Mouse (Mus musculus) hindbrain, embryonic 11.5 days (tissue): ENCODE measurements at regions not wholly inside any gene's neighbourhood (a gene's known extent, or its start where the extent isn't known, plus 50 kb on each side); places are given as distances from the start of the nearest gene placed in this dataset.

Experiments used
- ATAC-seq: fragments of 200-750 bp; cut with Nextera tagmentation; 2 replicates; pipeline ENCODE4 v1.8.0; 2017; ENCODE audit warnings: mild to moderate bottlenecking, moderate TSS enrichment, moderate library complexity; ENCODE audit not compliant: low FRiP score
- DNase-seq: peaks from one replicate; pipeline ENCODE4 v3.0.0-alpha.2; 2015; ENCODE audit warnings: low spot score
- H3K27ac ChIP-seq: fragments of 300-500 bp; sonication (generic); 2 replicates; pipeline ENCODE4 v1.5.1; 2014; ENCODE audit warnings: mild to moderate bottlenecking, low read depth, low read length
- H3K27me3 ChIP-seq: fragments of 300-500 bp; sonication (generic); 2 replicates; pipeline ENCODE4 v1.6.1; 2014; ENCODE audit warnings: mild to moderate bottlenecking, low read length, moderate library complexity, mixed read lengths; ENCODE audit not compliant: control insufficient read depth, insufficient read depth
- H3K36me3 ChIP-seq: fragments of 300-500 bp; sonication (generic); 2 replicates; pipeline ENCODE4 v1.6.1; 2014; ENCODE audit warnings: mild to moderate bottlenecking, low read length, moderate library complexity, mixed read lengths; ENCODE audit not compliant: control insufficient read depth, insufficient read depth
- H3K4me1 ChIP-seq: fragments of 300-500 bp; sonication (generic); replicated peaks from 2 replicates; pipeline ENCODE4 v1.6.1; 2014; ENCODE audit warnings: low read length, mixed read lengths; ENCODE audit not compliant: control insufficient read depth, insufficient read depth
- H3K4me2 ChIP-seq: fragments of 300-500 bp; sonication (generic); replicated peaks from 2 replicates; pipeline ENCODE4 v1.6.1; 2014; ENCODE audit warnings: mild to moderate bottlenecking, low read depth, low read length
- H3K4me3 ChIP-seq: fragments of 300-500 bp; sonication (generic); 2 replicates; pipeline ENCODE4 v1.5.1; 2014; ENCODE audit warnings: low read depth, low read length
- H3K9ac ChIP-seq: fragments of 300-500 bp; sonication (generic); 2 replicates; pipeline ENCODE4 v1.6.1; 2014; ENCODE audit warnings: low read depth, low read length
- H3K9me3 ChIP-seq: fragments of 300-500 bp; sonication (generic); 2 replicates; pipeline ENCODE4 v1.6.1; 2016; ENCODE audit warnings: low read length; ENCODE audit not compliant: control insufficient read depth
- WGBS: fragments of 180-500 bp; shearing (Covaris S2); extraction: QIAGEN DNeasy Blood & Tissue Kit; methylation state at CpG from one replicate; pipeline ENCODE4 v1.1.7; 2014; 5-methylcytosine and 5-hydroxymethylcytosine counted together

DNA sequence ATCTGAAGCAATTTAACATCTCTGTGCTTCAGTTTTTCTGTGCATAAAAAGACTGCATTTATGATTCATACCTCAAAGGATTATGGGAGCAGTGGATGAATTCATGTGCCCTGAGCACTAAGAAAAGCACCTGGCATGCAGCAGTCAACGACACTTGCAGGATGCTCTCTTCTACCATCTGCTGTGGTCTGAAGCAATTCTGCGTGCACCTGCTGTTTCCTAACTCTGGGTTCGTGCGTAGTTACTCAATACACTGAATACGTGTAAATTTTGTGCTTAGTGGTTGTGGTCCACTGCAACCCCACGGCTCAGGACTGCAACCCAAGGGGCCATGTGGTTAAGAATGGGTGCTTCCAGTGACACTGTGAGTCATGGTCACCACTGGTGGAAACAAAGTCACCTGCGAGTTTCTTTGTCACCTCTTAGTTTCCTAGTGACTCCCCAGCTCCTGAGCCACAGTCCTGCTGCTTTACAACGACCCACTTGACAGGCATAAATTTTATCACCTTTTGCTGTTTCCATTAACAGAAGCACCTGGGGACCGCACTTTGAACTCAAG lies 98.7 kb upstream of the Arhgap21 start:
- ATAC-seq (no peak), DNase-seq (no peak)
- no peaks in the 10 kb centered on the region for H3K27me3 ChIP-seq
- H3K36me3 ChIP-seq = no peaks in the 10 kb centered on the region
- H3K4me3 ChIP-seq = no peak overlapping the region
- 88% methylated on average over 9 of the region's 9 CpGs for WGBS
- H3K27ac ChIP-seq = no peak overlapping the region
- H3K9ac ChIP-seq = no peak overlapping the region
- H3K4me1 ChIP-seq = no peaks in the 10 kb centered on the region
- H3K4me2 ChIP-seq = no peak overlapping the region
- no peaks in the 10 kb centered on the region for H3K9me3 ChIP-seq

GRCm38 (mm10) chr2:21060347-21060650 lies 91.6 kb upstream of the Arhgap21 start:
- Histone ChIP-seq H3K4me1 (no peaks in the 10 kb centered on the region), H3K9me3 (no peaks in the 10 kb centered on the region), H3K27me3 (no peaks in the 10 kb centered on the region), H3K27ac (peak overlapping the region; percentile 83), H3K4me2 (no peak overlapping the region), H3K4me3 (no peak overlapping the region), H3K9ac (no peak overlapping the region), H3K36me3 (no peaks in the 10 kb centered on the region)
- no peak for DNase-seq
- peak; percentile 85 for ATAC-seq
- 49% methylated on average over 2 of the region's 2 CpGs for WGBS

GRCm38 (mm10) chr2:21059618-21060346 lies 91.1 kb upstream of the Arhgap21 start:
- Histone ChIP-seq H3K4me2 (no peak overlapping the region), H3K4me1 (no peaks in the 10 kb centered on the region), H3K27ac (peak overlapping the region; percentile 83), H3K4me3 (no peak overlapping the region), H3K27me3 (no peaks in the 10 kb centered on the region), H3K9ac (no peak overlapping the region), H3K9me3 (no peaks in the 10 kb centered on the region), H3K36me3 (no peaks in the 10 kb centered on the region)
- DNase-seq (peak; percentile 54), ATAC-seq (peak; percentile 64)
- 20% methylated on average over 3 of the region's 3 CpGs for WGBS

DNA sequence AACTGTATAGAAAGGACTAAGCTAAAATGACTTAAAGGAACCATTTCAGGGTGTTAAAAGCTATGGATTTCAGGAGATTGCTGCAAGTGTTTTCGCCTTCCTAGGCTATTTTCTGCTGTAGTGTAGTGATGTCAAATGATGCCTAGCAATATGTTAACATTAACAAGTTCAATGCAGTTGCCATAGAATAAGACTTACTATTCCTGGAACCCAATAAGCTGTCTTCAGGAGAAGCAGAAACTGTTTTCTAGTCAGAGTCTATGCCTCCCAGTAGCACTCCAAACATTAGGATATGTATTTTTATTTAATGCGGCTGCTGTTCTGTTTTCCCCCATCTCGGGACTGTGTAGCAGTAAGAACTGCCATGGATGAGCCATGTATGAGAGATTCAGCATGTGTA lies 90.3 kb upstream of the Arhgap21 start:
- Histone ChIP-seq H3K4me2 (no peak overlapping the region), H3K9ac (no peak overlapping the region), H3K9me3 (no peaks in the 10 kb centered on the region), H3K27ac (no peak overlapping the region), H3K36me3 (no peaks in the 10 kb centered on the region), H3K4me3 (no peak overlapping the region), H3K27me3 (no peaks in the 10 kb centered on the region), H3K4me1 (no peaks in the 10 kb centered on the region)
- whole genome bisulfite sequencing = 84% methylated on average over 3 of the region's 3 CpGs
- DNase-seq (no peak), ATAC-seq (no peak)

DNA sequence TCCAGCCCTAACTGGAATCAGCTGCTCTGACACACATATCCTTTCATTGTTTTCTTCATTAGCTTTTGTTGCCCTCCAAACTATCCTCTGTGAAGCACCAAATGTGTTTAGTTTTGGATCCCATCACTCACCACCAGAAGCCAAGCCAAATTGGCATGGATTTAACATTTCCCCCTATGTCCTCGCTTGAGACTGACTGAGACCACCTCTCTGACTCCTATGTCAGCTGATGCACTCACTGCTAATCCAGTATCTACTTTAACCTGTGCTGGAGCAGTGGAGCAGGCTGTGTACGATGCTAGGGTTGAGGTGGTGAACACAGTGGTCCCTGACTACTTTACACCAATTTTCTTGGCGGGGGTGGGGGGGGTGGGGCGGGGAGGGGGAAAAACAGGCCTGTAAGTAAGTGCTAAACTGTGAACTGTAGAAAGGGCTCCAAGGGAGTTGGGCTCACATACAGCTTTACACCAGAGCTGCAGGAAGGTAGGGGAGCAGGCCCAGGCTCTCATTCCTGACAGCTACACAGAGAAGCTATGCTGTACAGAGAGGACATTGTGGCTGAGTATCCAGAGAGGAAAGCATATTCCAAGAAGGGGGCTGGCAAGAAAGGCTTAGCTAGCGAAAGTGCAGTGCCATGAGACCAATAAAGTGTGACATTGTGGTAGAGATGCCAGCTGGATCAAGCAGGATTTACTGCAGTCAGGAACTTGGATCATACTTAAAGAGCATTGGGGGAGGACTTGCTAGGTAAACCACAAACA lies 87.9 kb upstream of the Arhgap21 start:
- Histone ChIP-seq H3K27ac (no peak overlapping the region), H3K9me3 (no peaks in the 10 kb centered on the region), H3K4me2 (no peak overlapping the region), H3K4me3 (no peak overlapping the region), H3K9ac (no peak overlapping the region), H3K36me3 (no peaks in the 10 kb centered on the region), H3K27me3 (no peaks in the 10 kb centered on the region), H3K4me1 (no peaks in the 10 kb centered on the region)
- ATAC-seq (no peak), DNase-seq (no peak)
- WGBS = 73% methylated on average over 5 of the region's 5 CpGs

- no peaks in the 10 kb centered on the region for H3K27me3 ChIP-seq
- ATAC-seq (no peak), DNase-seq (no peak)
- H3K4me3 ChIP-seq = no peak overlapping the region
- WGBS = 90% methylated on average over 3 of the region's 3 CpGs
- no peaks in the 10 kb centered on the region for H3K4me1 ChIP-seq
- H3K27ac ChIP-seq = no peak overlapping the region
- H3K9ac ChIP-seq = no peak overlapping the region
- H3K9me3 ChIP-seq = no peaks in the 10 kb centered on the region
- no peak overlapping the region for H3K4me2 ChIP-seq
- no peaks in the 10 kb centered on the region for H3K36me3 ChIP-seq
These were observed 86.7 kb upstream of the Arhgap21 start for GRCm38 (mm10) chr2:21055416-21055815.

DNA sequence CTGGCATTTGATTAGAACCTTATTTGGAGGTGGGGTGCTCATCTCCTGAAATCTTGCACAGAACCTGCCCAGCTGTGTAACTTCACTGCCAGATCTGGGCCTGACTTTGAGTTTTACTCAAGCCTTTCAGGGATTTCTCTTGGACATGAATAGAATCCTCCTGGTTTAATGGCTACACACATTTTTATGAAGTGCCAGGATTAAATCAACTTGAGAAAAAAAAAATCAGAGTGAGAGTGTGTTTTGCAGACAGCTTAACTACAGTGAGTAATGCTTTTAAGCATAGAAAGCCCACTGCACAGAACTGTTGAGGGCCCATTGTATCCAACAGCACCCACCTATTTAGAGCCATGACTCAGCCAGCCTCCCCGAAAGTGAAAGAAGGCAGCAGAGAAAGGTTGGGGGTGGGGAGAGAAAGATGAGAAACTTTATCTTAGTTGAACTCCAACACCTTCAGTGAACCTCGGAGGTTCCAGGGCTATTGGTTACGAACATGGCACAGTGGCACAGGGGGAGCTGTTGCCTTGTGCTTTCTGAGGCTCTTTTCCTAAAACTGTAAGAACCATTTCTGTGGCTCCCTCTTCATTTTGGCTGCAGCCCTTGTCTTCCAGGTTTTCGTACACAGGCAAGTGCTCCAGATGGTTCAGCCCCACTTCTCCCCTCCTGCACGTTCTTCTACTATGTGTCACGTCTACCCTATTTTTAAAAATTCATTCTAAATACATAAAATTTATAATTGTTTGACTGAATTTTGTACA lies 85.8 kb upstream of the Arhgap21 start:
- no peak overlapping the region for H3K4me3 ChIP-seq
- WGBS = 82% methylated on average over 6 of the region's 6 CpGs

GRCm38 (mm10) chr2:21053596-21053995 lies 84.9 kb upstream of the Arhgap21 start:
- no peak overlapping the region for H3K4me2 ChIP-seq
- H3K4me1 ChIP-seq = no peaks in the 10 kb centered on the region
- DNase-seq (no peak), ATAC-seq (no peak)
- H3K9ac ChIP-seq = no peak overlapping the region
- H3K4me3 ChIP-seq = no peak overlapping the region
- H3K9me3 ChIP-seq = no peaks in the 10 kb centered on the region
- 88% methylated on average over 5 of the region's 5 CpGs for WGBS
- no peaks in the 10 kb centered on the region for H3K27me3 ChIP-seq
- no peaks in the 10 kb centered on the region for H3K36me3 ChIP-seq
- H3K27ac ChIP-seq = no peak overlapping the region

More for the DNA sequence above, 85.8 kb upstream of the Arhgap21 start:
- Histone ChIP-seq H3K9me3 (no peaks in the 10 kb centered on the region), H3K9ac (no peak overlapping the region), H3K36me3 (no peaks in the 10 kb centered on the region), H3K4me2 (no peak overlapping the region), H3K4me1 (no peaks in the 10 kb centered on the region), H3K27me3 (no peaks in the 10 kb centered on the region), H3K27ac (no peak overlapping the region)
- DNase-seq = no peak
- no peak for ATAC-seq
